Mouse (Mus musculus) lung, embryonic 16.5 days (tissue): ENCODE data around the gene Schip1. TPM values are rescaled to one million over a fixed set of nuclear protein-coding genes. Genes with fewer than 3 reads are reported as not detected.

Source experiments
- ATAC-seq: fragments of 200-750 bp; cut with Nextera tagmentation; 2 replicates; pipeline ENCODE4 v1.8.0; 2017; ENCODE audit warnings: low read depth, mild to moderate bottlenecking, moderate library complexity
- H3K27ac ChIP-seq: fragments of 300-500 bp; sonication (generic); 2 replicates; pipeline ENCODE4 v1.5.1; 2014; ENCODE audit warnings: mild to moderate bottlenecking, control low read depth, low read length
- H3K27me3 ChIP-seq: fragments of 300-500 bp; sonication (generic); 2 replicates; pipeline ENCODE4 v1.6.1; 2014; ENCODE audit warnings: low read depth, low read length, mixed read lengths; ENCODE audit not compliant: control insufficient read depth, insufficient read depth
- H3K36me3 ChIP-seq: fragments of 300-500 bp; sonication (generic); 2 replicates; pipeline ENCODE4 v1.6.1; 2014; ENCODE audit warnings: low read length; ENCODE audit not compliant: control insufficient read depth, insufficient read depth
- H3K4me1 ChIP-seq: fragments of 300-500 bp; sonication (generic); replicated peaks from 2 replicates; pipeline ENCODE4 v1.6.1; 2014; ENCODE audit warnings: low read length, mixed read lengths; ENCODE audit not compliant: control insufficient read depth, insufficient read depth
- H3K4me2 ChIP-seq: fragments of 300-500 bp; sonication (generic); 2 replicates; pipeline ENCODE4 v1.6.1; 2014; ENCODE audit warnings: low read depth, low read length, control low read depth
- H3K4me3 ChIP-seq: fragments of 300-500 bp; sonication (generic); 2 replicates; pipeline ENCODE4 v1.5.1; 2014; ENCODE audit warnings: mild to moderate bottlenecking, low read length, control low read depth
- H3K9ac ChIP-seq: fragments of 300-500 bp; sonication (generic); 2 replicates; pipeline ENCODE4 v1.6.1; 2014; ENCODE audit warnings: low read length, control low read depth
- H3K9me3 ChIP-seq: fragments of 300-500 bp; sonication (generic); 2 replicates; pipeline ENCODE4 v1.6.1; 2016; ENCODE audit warnings: low read length; ENCODE audit not compliant: control insufficient read depth
- WGBS: fragments of 180-500 bp; shearing (Covaris S2); extraction: QIAGEN DNeasy Blood & Tissue Kit; methylation state at CpG from one replicate; pipeline ENCODE4 v1.1.7; 2014; 5-methylcytosine and 5-hydroxymethylcytosine counted together
- polyA plus RNA-seq: library from polyadenylated mRNA; unstranded; fragments of >200 nt; fragmentation: Nextera tagmentation; extraction: Ambion mirVana; gene quantifications from 2 replicates; pipeline ENCODE4 v1.2.1, GENCODE M21; 2015

Schip1 gene
- polyA plus RNA-seq, 1 experiment from 2014 or later, result 31.2 TPM

DNA sequence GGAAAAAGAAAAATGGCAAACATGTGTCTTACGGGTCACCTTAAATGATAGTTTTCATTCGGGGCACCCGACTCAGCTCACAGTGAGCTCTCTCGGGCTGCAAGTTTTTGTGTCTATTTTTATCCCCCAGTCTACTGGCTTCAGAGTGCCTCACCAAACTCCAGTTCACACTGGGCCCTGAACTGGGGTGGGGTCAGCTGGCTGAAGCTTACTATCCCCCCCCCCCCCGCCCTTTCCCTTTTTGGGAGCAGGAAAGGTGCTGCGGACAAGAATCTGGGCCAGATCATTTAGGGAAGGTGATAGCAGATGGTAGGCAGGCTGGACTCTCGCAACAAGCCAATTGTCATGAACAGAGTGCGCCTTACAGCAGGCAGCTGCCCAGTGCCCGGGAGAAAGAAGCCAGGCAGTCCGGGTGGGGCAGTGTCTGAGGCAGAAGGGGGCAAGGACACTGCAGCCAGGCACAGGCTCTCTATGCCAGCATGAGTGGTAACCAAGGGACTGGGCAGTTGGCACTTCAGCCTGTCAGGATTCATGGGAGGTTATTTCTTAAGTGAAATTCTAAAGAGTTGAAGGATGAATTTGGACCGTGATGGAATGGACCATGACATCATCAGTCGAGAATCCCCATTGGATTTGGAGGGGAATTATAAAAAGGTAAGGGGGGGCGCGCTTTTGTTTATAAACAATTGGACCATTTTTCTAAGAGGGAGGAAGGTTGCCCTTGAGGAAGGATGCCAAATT is 519.3 kb downstream of the Schip1 start:
- Histone ChIP-seq H3K27ac (peak overlapping the region; percentile 98), H3K36me3 (no peaks in the 10 kb centered on the region), H3K9ac (peak overlapping the region; percentile 50), H3K9me3 (no peaks in the 10 kb centered on the region), H3K27me3 (no peaks in the 10 kb centered on the region), H3K4me3 (peak overlapping the region; percentile 4; the same call in 1 of the 2 replicates), H3K4me1 (peaks cover 27% of the 10 kb centered on the region), H3K4me2 (peak overlapping the region; percentile 52)
- ATAC-seq, result peak; percentile 82
- WGBS, result 29% methylated on average over 14 of the region's 14 CpGs

DNA sequence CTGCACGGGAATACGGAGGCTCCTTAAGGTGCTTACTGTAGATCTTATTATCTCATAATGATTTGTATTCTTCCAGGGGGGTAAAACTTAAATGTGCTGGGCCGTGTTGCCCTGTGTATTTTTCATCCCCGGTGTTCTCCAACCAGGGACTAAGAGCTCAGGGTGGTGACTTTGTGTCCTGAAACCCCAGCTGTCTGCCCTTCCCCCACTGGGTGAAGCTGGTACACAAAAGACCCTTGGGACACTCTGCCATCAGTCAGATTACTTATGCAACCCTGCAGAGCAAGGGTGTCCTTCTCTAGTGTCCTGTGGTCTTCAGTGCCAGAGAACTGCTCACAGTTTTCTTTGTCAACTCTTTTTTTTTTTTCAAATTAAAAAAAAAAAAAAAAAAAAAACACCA is 520.6 kb downstream of the Schip1 start:
- Histone ChIP-seq H3K4me2 (no peak overlapping the region), H3K4me1 (peaks cover 29% of the 10 kb centered on the region), H3K36me3 (no peaks in the 10 kb centered on the region), H3K9me3 (no peaks in the 10 kb centered on the region), H3K27me3 (no peaks in the 10 kb centered on the region), H3K27ac (no peak overlapping the region), H3K4me3 (no peak overlapping the region), H3K9ac (no peak overlapping the region)
- WGBS, result 67% methylated on average over 4 of the region's 4 CpGs
- no peak for ATAC-seq

DNA sequence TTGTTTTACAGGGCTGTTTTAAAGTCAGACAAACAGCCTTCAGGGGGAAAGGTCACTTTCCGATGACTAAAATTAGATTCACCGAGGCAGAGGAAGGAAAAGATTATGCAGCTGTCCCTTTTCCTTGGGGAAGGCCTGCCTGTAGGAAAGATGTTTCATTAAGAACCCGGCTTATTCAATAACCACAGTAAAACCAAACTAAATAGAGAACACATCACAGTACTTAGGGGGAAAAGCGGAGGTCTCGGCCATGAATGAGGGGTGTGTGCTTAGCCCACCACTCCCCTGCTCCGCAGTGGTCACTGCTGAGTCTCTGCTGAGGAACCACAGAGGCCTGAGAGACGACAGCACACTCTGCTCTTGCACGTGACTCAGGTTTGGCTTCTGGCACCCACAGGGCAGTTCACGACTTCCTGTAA is 522.1 kb downstream of the Schip1 start:
- no peaks in the 10 kb centered on the region for H3K36me3 ChIP-seq
- no peak overlapping the region for H3K27ac ChIP-seq
- ATAC-seq, result no peak
- H3K27me3 ChIP-seq, result no peaks in the 10 kb centered on the region
- H3K4me1 ChIP-seq, result peaks cover 34% of the 10 kb centered on the region
- no peaks in the 10 kb centered on the region for H3K9me3 ChIP-seq
- 44% methylated on average over 9 of the region's 9 CpGs for WGBS
- H3K4me2 ChIP-seq, result no peak overlapping the region
- H3K4me3 ChIP-seq, result no peak overlapping the region
- no peak overlapping the region for H3K9ac ChIP-seq

DNA sequence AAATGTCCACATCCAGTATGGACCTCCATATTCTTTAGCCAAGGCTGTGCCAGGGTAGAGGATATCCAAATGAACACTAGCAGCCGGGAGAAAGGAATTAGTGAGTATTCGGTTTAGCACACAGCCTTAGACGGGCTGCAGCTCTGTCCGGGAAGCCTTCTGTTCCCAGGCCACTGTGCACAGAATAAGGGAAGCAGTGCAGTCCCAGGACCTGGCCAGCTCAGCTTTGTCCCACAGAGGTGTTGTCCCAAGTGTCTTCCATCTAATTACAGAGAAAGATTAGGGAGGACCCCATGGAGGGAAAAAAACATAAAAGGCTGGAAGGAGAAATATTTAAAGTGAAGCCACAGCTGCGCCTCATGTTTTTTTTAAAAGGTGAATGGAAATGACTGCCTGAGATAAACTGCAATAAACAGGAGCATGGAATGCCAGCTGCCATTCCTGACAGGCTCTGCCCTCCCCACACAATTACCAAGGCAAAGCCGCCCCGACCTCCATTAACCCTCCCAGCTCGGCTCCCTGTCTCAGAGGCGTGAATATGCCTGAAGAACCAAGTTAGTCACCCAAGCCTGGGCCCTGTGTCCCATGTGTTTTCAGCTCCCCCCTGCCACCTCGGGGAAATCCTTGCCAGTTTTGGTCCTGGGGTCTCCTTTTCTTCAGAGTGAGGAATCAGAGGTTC is 523.1 kb downstream of the Schip1 start:
- no peak overlapping the region for H3K27ac ChIP-seq

DNA sequence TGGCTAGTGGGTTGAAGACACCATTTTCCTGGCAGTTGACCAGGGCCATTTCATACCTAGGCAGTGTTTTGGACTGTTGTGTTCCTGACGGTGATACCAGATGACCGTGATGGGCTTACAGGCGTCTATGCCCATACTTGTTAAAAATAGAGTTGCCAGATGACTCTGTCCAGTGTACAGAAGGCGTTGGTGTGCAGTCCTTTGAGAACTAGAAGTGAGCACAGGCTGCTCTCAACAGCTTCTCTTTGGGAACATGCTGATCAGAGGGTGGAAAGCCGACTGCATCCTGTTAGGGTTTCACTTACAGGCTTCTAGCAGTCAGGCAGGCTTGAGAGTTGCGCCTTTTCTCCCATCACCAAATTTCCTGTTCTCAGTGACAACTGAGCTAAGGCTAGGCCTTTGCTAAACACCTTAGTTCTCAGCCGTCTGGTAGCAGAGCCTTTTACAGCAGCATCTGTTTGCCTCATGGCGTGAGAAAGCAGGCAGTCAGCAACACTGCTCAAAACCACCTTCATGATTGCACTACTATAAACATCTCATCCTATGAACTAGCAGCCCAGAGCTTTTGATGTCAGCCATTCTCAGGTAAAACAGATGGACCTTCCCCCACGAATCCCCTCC is 524.7 kb downstream of the Schip1 start:
- Histone ChIP-seq H3K9me3 (no peaks in the 10 kb centered on the region), H3K27ac (no peak overlapping the region), H3K9ac (no peak overlapping the region), H3K4me3 (no peak overlapping the region), H3K4me1 (peaks cover 14% of the 10 kb centered on the region; the same call in 1 of the 2 replicates), H3K36me3 (no peaks in the 10 kb centered on the region), H3K4me2 (no peak overlapping the region), H3K27me3 (no peaks in the 10 kb centered on the region)
- no peak for ATAC-seq
- 73% methylated on average over 9 of the region's 9 CpGs for WGBS

More for the DNA sequence above, 523.1 kb downstream of the Schip1 start:
- no peaks in the 10 kb centered on the region for H3K9me3 ChIP-seq
- no peaks in the 10 kb centered on the region for H3K27me3 ChIP-seq
- WGBS, result 76% methylated on average over 10 of the region's 10 CpGs
- ATAC-seq, result no peak
- no peak overlapping the region for H3K4me3 ChIP-seq
- no peaks in the 10 kb centered on the region for H3K36me3 ChIP-seq
- H3K4me2 ChIP-seq, result no peak overlapping the region
- no peak overlapping the region for H3K9ac ChIP-seq
- H3K4me1 ChIP-seq, result peaks cover 30% of the 10 kb centered on the region

DNA sequence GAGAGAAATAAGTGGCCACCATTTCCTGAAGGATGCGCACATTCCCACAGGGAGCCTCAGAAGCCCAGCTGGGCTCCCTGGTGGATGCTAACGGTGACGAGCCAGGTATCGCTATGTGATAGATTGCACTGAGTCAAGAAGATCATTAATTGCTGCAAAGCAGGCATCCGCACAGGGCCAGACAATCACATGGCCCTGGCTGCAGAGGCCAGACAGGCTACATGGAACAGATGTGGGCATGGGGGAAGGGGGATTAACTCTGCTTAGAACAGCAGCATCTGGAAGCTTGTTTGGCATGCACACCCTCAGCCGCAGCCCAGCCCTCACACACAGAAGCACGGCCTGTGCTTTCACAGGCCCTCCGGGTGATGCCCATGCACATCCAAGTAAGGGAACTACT is 525.8 kb downstream of the Schip1 start:
- Histone ChIP-seq H3K9me3 (no peaks in the 10 kb centered on the region), H3K4me3 (no peak overlapping the region), H3K9ac (no peak overlapping the region), H3K27me3 (no peaks in the 10 kb centered on the region), H3K4me1 (peaks cover 10% of the 10 kb centered on the region; the same call in 1 of the 2 replicates), H3K4me2 (no peak overlapping the region), H3K36me3 (no peaks in the 10 kb centered on the region), H3K27ac (no peak overlapping the region)
- WGBS, result 57% methylated on average over 8 of the region's 8 CpGs
- peak; percentile 75 for ATAC-seq

DNA sequence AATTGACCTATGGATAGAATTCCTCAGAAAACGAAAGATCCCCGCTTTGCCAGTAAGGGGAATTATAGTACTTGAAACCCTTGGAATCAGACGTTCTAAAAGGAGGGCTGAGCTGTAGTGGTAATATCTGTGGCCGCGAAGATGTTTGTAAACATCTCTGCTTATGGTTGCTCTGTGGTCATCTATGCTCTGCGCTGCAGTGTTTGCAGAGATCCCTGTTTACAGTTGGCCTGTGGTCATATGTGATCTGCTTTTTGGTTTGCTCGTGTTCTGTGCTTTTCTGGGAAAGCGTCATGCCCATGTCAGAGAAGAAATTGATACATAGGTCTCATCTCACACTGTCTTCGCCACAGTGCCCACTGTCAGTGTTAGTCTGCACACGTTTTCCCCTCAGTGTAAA is 528.0 kb downstream of the Schip1 start:
- no peak for ATAC-seq
- Histone ChIP-seq H3K4me2 (no peak overlapping the region), H3K4me1 (peaks cover 7% of the 10 kb centered on the region; the same call in 1 of the 2 replicates), H3K9ac (no peak overlapping the region), H3K27me3 (no peaks in the 10 kb centered on the region), H3K36me3 (no peaks in the 10 kb centered on the region), H3K9me3 (no peaks in the 10 kb centered on the region), H3K27ac (0 out of 2 replicates have a peak overlapping the region, but pooled peaks have one; percentile 0), H3K4me3 (no peak overlapping the region)
- 62% methylated on average over 10 of the region's 10 CpGs for WGBS

DNA sequence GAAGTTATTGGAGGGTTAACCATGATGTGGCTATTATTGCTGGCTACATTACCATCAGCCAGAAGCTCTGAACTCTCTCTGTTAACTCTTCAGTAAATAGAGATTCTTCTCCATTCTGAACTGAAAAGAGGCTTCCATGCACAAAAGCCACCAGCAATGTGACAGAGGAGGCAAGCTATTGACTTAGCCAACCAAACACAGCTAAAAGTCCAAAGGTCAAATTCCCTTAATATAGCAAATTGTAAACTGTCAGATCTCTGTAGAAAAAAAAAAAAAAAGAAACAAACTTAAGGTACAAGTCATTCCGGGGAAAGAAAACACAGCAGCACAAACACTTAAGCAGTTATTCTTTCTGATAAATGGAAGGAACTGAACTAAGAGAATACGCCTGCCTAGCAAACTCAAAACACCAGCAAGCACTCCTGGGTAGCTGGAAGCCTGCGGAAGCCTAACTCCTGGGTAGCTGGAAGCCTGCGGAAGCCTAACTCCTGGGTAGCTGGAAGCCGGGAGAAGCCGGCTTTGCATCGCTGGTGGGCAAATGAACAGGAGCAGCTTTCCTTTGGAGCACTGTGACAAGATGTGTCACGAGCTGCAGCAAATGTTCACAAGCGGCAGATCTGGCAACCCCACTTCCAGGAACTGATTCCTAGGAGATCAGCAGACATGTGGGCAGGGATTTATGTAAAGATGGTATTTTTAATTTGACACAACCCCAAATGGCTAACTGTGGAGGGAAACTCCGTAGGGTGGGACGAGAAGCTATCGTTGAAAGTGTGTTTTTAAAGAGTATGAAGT is 528.7 kb downstream of the Schip1 start:
- no peak overlapping the region for H3K9ac ChIP-seq
- no peak overlapping the region for H3K4me2 ChIP-seq
- WGBS, result 48% methylated on average over 12 of the region's 12 CpGs
- no peak overlapping the region for H3K4me3 ChIP-seq
- peaks cover 7% of the 10 kb centered on the region; the same call in 1 of the 2 replicates for H3K4me1 ChIP-seq
- H3K36me3 ChIP-seq, result no peaks in the 10 kb centered on the region
- peak overlapping the region; percentile 60; the same call in 1 of the 2 replicates for H3K27ac ChIP-seq
- ATAC-seq, result no peak; the same call in 1 of the 2 replicates
- no peaks in the 10 kb centered on the region for H3K27me3 ChIP-seq
- no peaks in the 10 kb centered on the region for H3K9me3 ChIP-seq
